Mouse (Mus musculus) embryo, embryonic 11.5 days (tissue): Measurements from ENCODE around the gene Dcun1d2.

Experiments
- DNase-seq: peaks from one replicate; pipeline ENCODE4 v3.0.0-alpha.2; 2012; ENCODE audit warnings: low read depth, low spot score

The Dcun1d2 gene

GRCm38 (mm10) chr8:13206290-13206689, 81.6 kb downstream of the Dcun1d2 start:
- DNase-seq: no peak
